Mouse (Mus musculus): ENCODE results near the gene Cst6. TPM values are rescaled to one million over a fixed set of nuclear protein-coding genes. Genes with fewer than 3 reads are reported as not detected.

Gene Cst6
- polyA plus RNA-seq, 1 experiment from 2014 or later, result not detected

DNA sequence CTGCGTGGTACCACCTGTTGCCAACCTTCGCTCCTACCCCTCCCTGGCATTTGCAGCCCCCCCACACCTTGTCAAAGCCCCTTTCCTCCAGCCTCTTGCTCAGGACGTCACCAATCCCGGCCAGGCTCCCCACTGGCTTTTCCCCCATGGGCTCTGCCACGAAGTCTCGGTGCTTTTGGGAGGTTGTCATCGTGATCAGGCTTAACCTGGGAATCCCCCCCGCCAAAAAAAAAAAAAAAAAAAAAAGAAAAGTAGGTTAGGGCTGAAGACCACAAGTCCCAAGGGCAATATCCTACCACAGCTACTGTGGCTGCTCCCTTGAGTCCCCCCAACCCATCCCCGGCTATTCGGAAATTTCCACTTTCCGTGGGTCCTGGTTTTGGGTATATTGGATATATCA lies 16.4 kb upstream of the Cst6 start:
- H3K27ac ChIP-seq (ENCODE audit: low read depth), result peak overlapping the region; percentile 97
- WGBS (ENCODE audit: insufficient replicate concordance), result 8% methylated on average over 11 of the region's 11 CpGs
- no peaks in the 10 kb centered on the region for H3K9me3 ChIP-seq (ENCODE audit: low read length)
- peak overlapping the region; percentile 79 for H3K9ac ChIP-seq (replicated peaks)
- ATAC-seq (no peak), DNase-seq (no peak)
- H3K4me1 ChIP-seq (ENCODE audit: insufficient read depth), result peaks cover 16% of the 10 kb centered on the region
- no peaks in the 10 kb centered on the region for H3K27me3 ChIP-seq (ENCODE audit: insufficient read depth, low read length)
- H3K36me3 ChIP-seq (replicated peaks; ENCODE audit: insufficient read depth, low read length), result peaks cover 31% of the 10 kb centered on the region
- H3K4me2 ChIP-seq (ENCODE audit: low read depth, low read length), result peak overlapping the region; percentile 98
- TF ChIP-seq EP300 (IDR thresholded peaks at IDR 0.05; ENCODE audit: low read depth) (no peak), CTCF (IDR thresholded peaks at IDR 0.05; ENCODE audit: low read depth) (no peak)
- H3K4me3 ChIP-seq (ENCODE audit: low read depth, low read length), result peak overlapping the region; percentile 71

DNA sequence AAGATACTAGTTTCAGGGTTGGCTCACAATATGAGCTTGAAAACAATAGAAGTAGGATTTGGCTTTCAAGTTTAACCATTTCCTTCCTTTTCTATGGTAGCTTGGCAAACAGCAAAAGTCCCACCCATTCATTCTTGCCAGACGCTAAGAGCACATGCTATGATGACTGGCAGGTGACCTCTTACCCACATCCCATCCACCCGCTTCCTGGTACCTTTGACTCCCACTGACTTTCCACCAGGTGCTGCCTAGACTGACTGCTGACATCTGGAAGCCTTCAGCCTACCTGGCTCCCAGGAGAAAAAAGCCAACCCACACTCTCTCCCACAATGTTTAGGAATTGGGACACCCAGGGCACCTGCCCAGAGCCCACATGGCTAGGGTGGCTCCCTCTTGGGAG lies 14.8 kb upstream of the Cst6 start:
- Histone ChIP-seq H3K9me3 (ENCODE audit: low read length) (no peaks in the 10 kb centered on the region), H3K4me1 (ENCODE audit: insufficient read depth) (peaks cover 16% of the 10 kb centered on the region), H3K4me3 (ENCODE audit: low read depth, low read length) (no peak overlapping the region), H3K9ac (replicated peaks) (no peak overlapping the region), H3K27ac (ENCODE audit: low read depth) (no peak overlapping the region), H3K27me3 (ENCODE audit: insufficient read depth, low read length) (no peaks in the 10 kb centered on the region), H3K4me2 (ENCODE audit: low read depth, low read length) (no peak overlapping the region), H3K36me3 (replicated peaks; ENCODE audit: insufficient read depth, low read length) (peaks cover 14% of the 10 kb centered on the region)
- TF ChIP-seq EP300 (IDR thresholded peaks at IDR 0.05; ENCODE audit: low read depth), result no peak
- no peak for TF ChIP-seq CTCF (IDR thresholded peaks at IDR 0.05; ENCODE audit: low read depth)
- DNase-seq (no peak), ATAC-seq (no peak)
- WGBS (ENCODE audit: insufficient replicate concordance), result 69% methylated on average over 2 of the region's 2 CpGs

DNA sequence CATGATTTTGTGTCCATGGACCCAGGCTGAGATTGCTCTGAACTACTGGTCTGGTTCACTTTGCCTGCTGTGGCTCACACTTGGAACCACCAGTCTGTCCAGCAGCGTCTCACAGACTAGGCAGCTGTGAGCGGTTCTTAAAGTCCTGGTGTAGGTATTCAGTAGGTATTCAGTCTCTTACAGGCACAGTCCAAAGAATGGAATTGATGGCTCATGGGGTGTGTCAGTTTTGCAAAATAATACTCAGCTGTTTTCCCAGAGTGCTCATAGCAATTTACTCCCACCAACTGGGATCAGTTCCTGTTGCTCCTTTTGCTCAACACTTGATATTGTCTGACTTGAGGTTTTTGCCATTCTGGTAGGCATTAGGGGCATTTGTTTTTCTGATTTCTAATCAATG lies 12.8 kb upstream of the Cst6 start:
- DNase-seq, result no peak
- Histone ChIP-seq H3K4me2 (ENCODE audit: low read depth, low read length) (no peak overlapping the region), H3K27ac (ENCODE audit: low read depth) (no peak overlapping the region), H3K27me3 (ENCODE audit: insufficient read depth, low read length) (no peaks in the 10 kb centered on the region), H3K9ac (replicated peaks) (no peak overlapping the region), H3K9me3 (ENCODE audit: low read length) (no peaks in the 10 kb centered on the region), H3K4me3 (ENCODE audit: low read depth, low read length) (no peak overlapping the region), H3K4me1 (ENCODE audit: insufficient read depth) (peaks cover 6% of the 10 kb centered on the region), H3K36me3 (replicated peaks; ENCODE audit: insufficient read depth, low read length) (peaks cover 7% of the 10 kb centered on the region)
- WGBS (ENCODE audit: insufficient replicate concordance), result 83% methylated on average over 2 of the region's 2 CpGs
- no peak for ATAC-seq
- TF ChIP-seq EP300 (IDR thresholded peaks at IDR 0.05; ENCODE audit: low read depth) (no peak), CTCF (IDR thresholded peaks at IDR 0.05; ENCODE audit: low read depth) (no peak)

DNA sequence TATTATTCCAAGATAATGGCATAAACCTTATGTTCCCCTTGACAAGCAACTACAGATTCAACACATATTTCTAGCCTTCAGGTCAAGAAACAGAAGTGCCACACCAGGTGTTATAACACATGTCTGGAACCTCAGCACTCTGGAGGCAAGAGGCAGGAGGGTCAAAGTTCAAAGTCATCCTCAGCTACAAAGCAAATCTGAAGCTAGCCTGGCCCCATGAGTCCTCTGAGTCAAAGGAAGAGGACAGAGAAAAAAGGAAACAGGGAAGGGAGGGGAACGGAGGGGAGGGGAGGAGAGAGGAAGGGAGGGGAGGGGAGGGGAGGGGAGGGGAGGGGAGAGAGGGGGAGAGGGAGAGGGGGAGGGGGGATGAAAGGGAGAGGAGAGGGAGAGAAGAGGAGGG lies 6.7 kb upstream of the Cst6 start:
- Histone ChIP-seq H3K27me3 (ENCODE audit: insufficient read depth, low read length) (no peaks in the 10 kb centered on the region), H3K9ac (replicated peaks) (no peak overlapping the region), H3K4me2 (ENCODE audit: low read depth, low read length) (no peak overlapping the region), H3K36me3 (replicated peaks; ENCODE audit: insufficient read depth, low read length) (no peaks in the 10 kb centered on the region), H3K4me3 (ENCODE audit: low read depth, low read length) (no peak overlapping the region), H3K9me3 (ENCODE audit: low read length) (no peaks in the 10 kb centered on the region), H3K27ac (ENCODE audit: low read depth) (no peak overlapping the region), H3K4me1 (ENCODE audit: insufficient read depth) (no peaks in the 10 kb centered on the region)
- no CpG with 5 or more reads among the region's 1 CpGs for WGBS (ENCODE audit: insufficient replicate concordance)
- ATAC-seq (no peak), DNase-seq (no peak)
- TF ChIP-seq CTCF (IDR thresholded peaks at IDR 0.05; ENCODE audit: low read depth) (no peak), EP300 (IDR thresholded peaks at IDR 0.05; ENCODE audit: low read depth) (no peak)

DNA sequence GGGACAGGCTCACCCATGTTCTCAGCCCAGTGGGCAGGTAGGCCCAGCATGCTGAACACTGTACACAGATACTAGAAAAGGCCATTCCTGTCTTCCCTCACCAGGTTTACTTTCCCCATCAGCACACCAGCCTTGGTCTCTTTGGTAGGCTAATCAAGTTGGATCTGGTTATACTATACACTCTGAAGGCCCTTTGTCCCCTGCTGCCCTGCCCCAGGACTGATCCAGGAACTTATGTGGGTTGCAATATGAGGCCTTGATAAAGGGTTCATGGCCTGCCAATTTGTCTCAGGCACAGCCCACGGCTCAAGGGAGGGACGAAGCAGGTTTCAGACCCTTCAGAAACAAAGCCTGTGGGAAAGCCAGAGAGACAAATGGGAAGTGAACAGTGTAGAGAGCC lies 4.2 kb upstream of the Cst6 start:
- ATAC-seq (no peak), DNase-seq (no peak)
- Histone ChIP-seq H3K4me3 (ENCODE audit: low read depth, low read length) (no peak overlapping the region), H3K9ac (replicated peaks) (no peak overlapping the region), H3K27me3 (ENCODE audit: insufficient read depth, low read length) (no peaks in the 10 kb centered on the region), H3K9me3 (ENCODE audit: low read length) (no peaks in the 10 kb centered on the region), H3K4me1 (ENCODE audit: insufficient read depth) (peaks cover 6% of the 10 kb centered on the region; the same call in 1 of the 2 replicates), H3K36me3 (replicated peaks; ENCODE audit: insufficient read depth, low read length) (no peaks in the 10 kb centered on the region), H3K27ac (ENCODE audit: low read depth) (no peak overlapping the region), H3K4me2 (ENCODE audit: low read depth, low read length) (no peak overlapping the region)
- no peak for TF ChIP-seq EP300 (IDR thresholded peaks at IDR 0.05; ENCODE audit: low read depth)
- no peak for TF ChIP-seq CTCF (IDR thresholded peaks at IDR 0.05; ENCODE audit: low read depth)
- 72% methylated on average over 2 of the region's 2 CpGs for WGBS (ENCODE audit: insufficient replicate concordance)

DNA sequence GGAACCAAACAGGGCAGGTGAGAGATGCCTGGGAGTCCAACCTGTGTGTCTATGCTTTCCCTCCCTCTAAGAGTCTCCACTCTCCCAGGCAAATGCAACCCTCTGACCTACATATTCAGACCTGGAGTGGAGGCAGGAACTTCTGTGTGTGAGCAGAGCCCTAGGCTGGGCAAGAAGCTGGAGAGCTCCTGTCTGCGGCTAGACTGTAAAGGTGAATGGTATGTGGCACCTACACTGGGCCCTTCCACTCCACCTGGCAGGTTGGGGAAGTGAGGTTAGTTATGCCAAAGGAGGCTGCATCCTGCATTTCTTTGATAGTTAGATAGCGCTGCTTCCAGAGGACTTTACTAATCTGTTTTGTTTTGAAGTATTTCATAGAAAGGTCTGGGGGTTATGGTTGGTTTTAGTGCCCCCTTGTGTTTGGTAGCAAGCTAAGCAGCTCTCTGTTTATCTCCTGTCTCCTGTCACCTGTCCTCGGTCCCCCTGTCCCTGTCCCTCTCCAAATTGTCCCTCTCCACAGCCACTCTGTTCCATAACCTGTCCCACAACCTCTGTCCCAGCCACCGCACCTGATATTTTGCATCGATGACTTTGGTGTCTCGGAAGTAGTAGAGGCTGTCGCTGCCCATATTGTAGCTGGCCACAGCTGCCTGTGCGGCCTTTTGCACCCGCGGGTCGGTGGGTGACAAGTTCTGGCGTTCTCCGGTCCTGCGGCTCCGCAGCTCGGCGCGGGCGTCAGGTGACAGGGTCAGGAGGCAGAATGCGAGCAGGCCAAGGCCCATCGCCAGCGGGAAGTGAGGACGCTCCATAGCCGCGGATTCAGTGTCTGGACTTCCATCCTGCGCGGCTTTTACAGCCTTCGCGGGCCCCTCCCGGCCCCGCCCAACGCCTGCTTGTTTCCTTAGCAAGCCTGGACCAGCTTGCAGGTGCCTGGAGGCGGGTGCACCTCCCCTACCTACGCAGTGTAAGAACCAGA lies 560 bp downstream of the Cst6 start:
- H3K9me3 ChIP-seq (ENCODE audit: low read length), result no peaks in the 10 kb centered on the region
- TF ChIP-seq EP300 (IDR thresholded peaks at IDR 0.05; ENCODE audit: low read depth) (no peak), CTCF (IDR thresholded peaks at IDR 0.05; ENCODE audit: low read depth) (peak; percentile 58)
- peak; percentile 62 for ATAC-seq
- peak overlapping the region; percentile 70 for H3K4me2 ChIP-seq (ENCODE audit: low read depth, low read length)
- no peaks in the 10 kb centered on the region for H3K36me3 ChIP-seq (replicated peaks; ENCODE audit: insufficient read depth, low read length)
- no peak overlapping the region for H3K27ac ChIP-seq (ENCODE audit: low read depth)
- peak overlapping the region; percentile 53 for H3K9ac ChIP-seq (replicated peaks)
- no peaks in the 10 kb centered on the region for H3K27me3 ChIP-seq (ENCODE audit: insufficient read depth, low read length)
- H3K4me3 ChIP-seq (ENCODE audit: low read depth, low read length), result peak overlapping the region; percentile 34
- WGBS (ENCODE audit: insufficient replicate concordance), result 5% methylated on average over 34 of the region's 34 CpGs
- H3K4me1 ChIP-seq (ENCODE audit: insufficient read depth), result peaks cover 6% of the 10 kb centered on the region; the same call in 1 of the 2 replicates
- DNase-seq, result peak; percentile 27
